Mouse (Mus musculus): ENCODE measurements around the gene Tead1. TPM values are rescaled to one million over a fixed set of nuclear protein-coding genes. Genes with fewer than 3 reads are reported as not detected.
A peak's percentile ranks its signal among the peaks of the same experiment; 100 is the strongest.

Tead1 gene
- polyA plus RNA-seq, 1 experiment from 2014 or later, result 36.2 TPM

DNA sequence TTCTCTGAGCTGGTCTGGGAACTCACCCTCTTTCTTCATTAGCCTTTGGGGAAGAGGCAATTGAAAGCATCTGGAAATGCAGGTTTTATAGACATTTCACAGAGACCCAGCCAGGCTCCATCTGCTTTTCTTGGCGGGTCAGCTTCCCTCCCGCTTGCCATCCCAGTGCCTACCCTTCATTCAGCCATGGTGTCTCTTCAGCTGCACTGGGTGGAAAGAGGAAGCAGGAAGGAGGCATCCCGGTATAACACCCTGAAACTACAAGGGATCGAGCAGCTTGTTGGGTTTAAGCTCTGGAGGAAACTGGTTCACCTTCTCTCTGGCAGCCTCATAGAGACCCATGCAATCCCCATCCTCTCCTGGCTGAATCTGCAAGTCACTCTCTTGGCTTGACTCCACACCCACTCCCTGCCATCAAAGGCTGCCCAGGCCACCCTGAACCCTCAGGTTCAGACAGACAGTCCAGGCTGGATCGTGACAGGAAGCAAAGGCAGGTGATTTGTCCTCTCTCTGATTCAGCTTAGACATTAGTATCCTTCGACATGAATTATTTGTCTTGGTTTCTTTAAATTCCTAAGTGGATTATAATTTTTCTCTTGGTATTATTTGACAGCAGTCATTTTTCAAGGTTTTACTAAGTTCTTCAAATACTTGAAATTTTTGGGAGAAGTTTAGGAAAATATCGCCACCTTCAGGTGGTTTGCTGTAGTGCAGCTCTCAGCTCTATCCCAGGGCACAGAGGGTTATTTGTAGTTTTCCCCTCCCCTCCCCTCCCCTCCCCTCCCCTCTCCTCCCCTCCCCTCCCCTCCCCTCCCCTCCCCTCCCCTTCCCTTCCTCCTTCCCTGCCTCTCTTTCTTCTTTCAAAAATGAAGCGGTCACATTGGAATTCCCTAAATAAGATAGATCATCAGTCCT, 189.7 kb downstream of the Tead1 start:
- Histone ChIP-seq H3K27ac (ENCODE audit: low read length) (no peak overlapping the region), H3K9me3 (ENCODE audit: control insufficient read depth, low read depth, low read length) (no peaks in the 10 kb centered on the region), H3K4me3 (ENCODE audit: low read depth, low read length) (no peak overlapping the region), H3K9ac (replicated peaks; ENCODE audit: low read depth, low read length) (no peak overlapping the region), H3K27me3 (ENCODE audit: control insufficient read depth, insufficient read depth, low read length) (no peaks in the 10 kb centered on the region), H3K36me3 (ENCODE audit: control insufficient read depth, insufficient read depth, low read length) (peaks cover 10% of the 10 kb centered on the region; the same call in 1 of the 2 replicates), H3K4me2 (replicated peaks; ENCODE audit: low read depth, low read length) (no peak overlapping the region), H3K4me1 (ENCODE audit: control insufficient read depth, insufficient read depth, low read length) (no peaks in the 10 kb centered on the region; the same call in 1 of the 2 replicates)
- WGBS, result 45% methylated on average over 7 of the region's 8 CpGs
- ATAC-seq (ENCODE audit: insufficient number of reproducible peaks, insufficient read depth, low FRiP score, low read depth), result no peak

DNA sequence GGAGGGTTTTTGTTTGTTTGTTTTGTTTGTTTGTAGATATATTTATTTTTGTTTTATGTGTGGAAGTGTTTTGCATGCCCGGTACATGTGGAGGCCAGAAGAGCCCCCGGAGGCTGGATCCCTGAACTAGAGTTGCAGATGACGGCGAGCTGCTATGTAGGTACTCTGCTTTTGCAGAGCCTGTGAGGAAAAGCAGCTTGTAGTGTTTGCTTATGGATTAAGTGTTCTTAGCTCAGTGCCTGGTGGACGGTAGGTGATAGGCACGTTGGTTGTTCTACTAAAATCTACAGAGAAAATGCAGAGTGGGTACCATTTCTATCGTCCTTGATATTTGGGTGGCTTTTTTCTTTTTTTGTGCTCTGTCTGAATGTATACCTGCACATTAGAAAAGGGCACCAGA, 192.6 kb downstream of the Tead1 start:
- Histone ChIP-seq H3K27me3 (ENCODE audit: control insufficient read depth, insufficient read depth, low read length) (no peaks in the 10 kb centered on the region), H3K4me2 (replicated peaks; ENCODE audit: low read depth, low read length) (no peak overlapping the region), H3K4me1 (ENCODE audit: control insufficient read depth, insufficient read depth, low read length) (no peaks in the 10 kb centered on the region; the same call in 1 of the 2 replicates), H3K36me3 (ENCODE audit: control insufficient read depth, insufficient read depth, low read length) (peaks cover 17% of the 10 kb centered on the region), H3K9ac (replicated peaks; ENCODE audit: low read depth, low read length) (no peak overlapping the region), H3K4me3 (ENCODE audit: low read depth, low read length) (no peak overlapping the region), H3K9me3 (ENCODE audit: control insufficient read depth, low read depth, low read length) (no peaks in the 10 kb centered on the region), H3K27ac (ENCODE audit: low read length) (no peak overlapping the region)
- WGBS, result 70% methylated on average over 7 of the region's 7 CpGs
- ATAC-seq (ENCODE audit: insufficient number of reproducible peaks, insufficient read depth, low FRiP score, low read depth), result no peak

DNA sequence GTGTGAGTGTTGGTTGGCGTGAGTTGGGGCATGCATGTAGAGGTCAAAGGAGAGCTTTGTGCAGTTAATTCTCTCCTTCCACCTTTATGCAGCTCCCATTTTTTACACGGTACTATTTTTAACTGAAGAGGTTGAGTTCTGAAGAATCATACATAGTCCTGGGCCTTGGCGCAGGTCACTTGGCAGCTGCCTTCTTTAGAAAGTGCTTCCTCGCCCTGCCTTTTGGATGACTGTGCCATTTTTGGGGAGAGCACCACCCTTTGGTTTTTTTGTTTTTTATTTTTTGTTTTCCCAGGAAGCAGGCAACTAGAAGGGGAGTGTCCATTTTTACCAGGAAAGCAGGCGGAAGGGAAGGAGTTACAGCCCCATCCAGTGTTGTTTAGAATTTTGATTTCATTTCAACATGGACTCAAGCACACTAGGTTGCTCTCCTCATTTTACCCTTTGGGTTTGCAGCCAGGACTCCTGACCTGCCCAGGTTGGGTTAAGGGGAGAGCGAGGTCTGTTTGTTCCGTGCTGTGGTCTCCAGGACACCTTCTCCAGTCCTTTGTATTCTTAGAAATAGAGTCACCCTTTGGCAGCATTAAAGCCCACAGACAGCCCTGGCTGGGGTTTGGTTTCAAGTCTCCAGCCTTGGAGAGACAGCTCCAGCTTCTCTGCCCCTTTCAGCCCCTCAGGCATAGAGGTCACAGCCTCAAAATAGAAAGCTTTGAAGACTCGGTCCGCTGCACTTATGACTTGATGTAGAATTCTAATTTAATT, 193.5 kb downstream of the Tead1 start:
- H3K36me3 ChIP-seq (ENCODE audit: control insufficient read depth, insufficient read depth, low read length), result peaks cover 19% of the 10 kb centered on the region
- H3K27me3 ChIP-seq (ENCODE audit: control insufficient read depth, insufficient read depth, low read length), result no peaks in the 10 kb centered on the region
- 85% methylated on average over 9 of the region's 9 CpGs for WGBS
- H3K4me3 ChIP-seq (ENCODE audit: low read depth, low read length), result no peak overlapping the region
- no peak overlapping the region for H3K27ac ChIP-seq (ENCODE audit: low read length)
- H3K4me2 ChIP-seq (replicated peaks; ENCODE audit: low read depth, low read length), result no peak overlapping the region
- ATAC-seq (ENCODE audit: insufficient number of reproducible peaks, insufficient read depth, low FRiP score, low read depth), result no peak
- no peaks in the 10 kb centered on the region for H3K9me3 ChIP-seq (ENCODE audit: control insufficient read depth, low read depth, low read length)
- no peaks in the 10 kb centered on the region; the same call in 1 of the 2 replicates for H3K4me1 ChIP-seq (ENCODE audit: control insufficient read depth, insufficient read depth, low read length)
- no peak overlapping the region for H3K9ac ChIP-seq (replicated peaks; ENCODE audit: low read depth, low read length)

DNA sequence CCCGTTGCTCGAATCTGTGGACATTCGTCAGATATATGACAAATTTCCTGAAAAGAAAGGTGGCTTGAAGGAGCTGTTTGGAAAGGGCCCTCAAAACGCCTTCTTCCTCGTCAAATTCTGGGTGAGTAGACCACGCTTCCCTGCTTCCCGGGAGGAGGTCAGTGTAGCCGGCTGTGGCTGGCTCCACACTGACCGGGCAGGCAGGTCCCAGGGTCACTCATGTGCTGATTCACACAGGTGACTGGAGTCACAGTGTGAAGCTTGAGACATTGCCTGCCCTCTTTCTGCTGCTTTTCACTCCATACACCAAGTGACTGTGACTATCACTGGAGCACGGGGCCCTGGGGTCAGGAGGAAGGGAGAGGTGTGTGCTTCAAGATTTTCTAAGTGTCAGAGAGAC, 197.0 kb downstream of the Tead1 start:
- no peaks in the 10 kb centered on the region for H3K27me3 ChIP-seq (ENCODE audit: control insufficient read depth, insufficient read depth, low read length)
- no peak for ATAC-seq (ENCODE audit: insufficient number of reproducible peaks, insufficient read depth, low FRiP score, low read depth)
- no peak overlapping the region for H3K9ac ChIP-seq (replicated peaks; ENCODE audit: low read depth, low read length)
- WGBS, result 84% methylated on average over 10 of the region's 10 CpGs
- no peak overlapping the region for H3K27ac ChIP-seq (ENCODE audit: low read length)
- no peaks in the 10 kb centered on the region for H3K4me1 ChIP-seq (ENCODE audit: control insufficient read depth, insufficient read depth, low read length)
- H3K4me3 ChIP-seq (ENCODE audit: low read depth, low read length), result no peak overlapping the region
- peaks cover 28% of the 10 kb centered on the region for H3K36me3 ChIP-seq (ENCODE audit: control insufficient read depth, insufficient read depth, low read length)
- H3K9me3 ChIP-seq (ENCODE audit: control insufficient read depth, low read depth, low read length), result no peaks in the 10 kb centered on the region
- H3K4me2 ChIP-seq (replicated peaks; ENCODE audit: low read depth, low read length), result no peak overlapping the region

DNA sequence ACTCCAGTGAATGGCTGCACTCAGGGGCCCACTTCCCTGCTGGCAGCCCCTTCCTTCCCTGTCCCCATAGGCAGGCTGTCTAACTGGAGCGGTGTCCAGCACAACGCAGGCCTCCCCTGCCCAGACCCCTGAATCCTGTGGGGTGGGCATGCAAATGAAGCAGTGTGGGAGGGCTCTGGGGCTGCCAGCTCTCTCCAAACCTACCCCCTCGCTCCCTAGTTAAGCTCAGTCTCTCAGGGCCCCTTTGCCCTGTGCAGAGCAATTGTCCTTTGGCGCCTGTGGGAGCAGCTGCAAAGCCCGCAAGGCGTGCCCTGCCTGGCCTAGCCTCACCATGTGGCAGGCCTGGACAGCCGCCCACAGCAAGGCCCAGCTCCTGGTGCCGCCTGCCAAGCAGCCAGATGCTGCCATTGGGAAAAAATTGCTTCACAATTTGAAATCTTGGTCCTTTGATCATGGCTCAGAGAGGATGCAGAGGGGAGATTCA, 204.7 kb downstream of the Tead1 start:
- Histone ChIP-seq H3K4me3 (ENCODE audit: low read depth, low read length) (no peak overlapping the region), H3K4me2 (replicated peaks; ENCODE audit: low read depth, low read length) (no peak overlapping the region), H3K9ac (replicated peaks; ENCODE audit: low read depth, low read length) (no peak overlapping the region), H3K36me3 (ENCODE audit: control insufficient read depth, insufficient read depth, low read length) (peaks cover 5% of the 10 kb centered on the region; the same call in 1 of the 2 replicates), H3K27ac (ENCODE audit: low read length) (peak overlapping the region; percentile 0; the same call in 1 of the 2 replicates), H3K9me3 (ENCODE audit: control insufficient read depth, low read depth, low read length) (no peaks in the 10 kb centered on the region), H3K27me3 (ENCODE audit: control insufficient read depth, insufficient read depth, low read length) (no peaks in the 10 kb centered on the region), H3K4me1 (ENCODE audit: control insufficient read depth, insufficient read depth, low read length) (0 out of 2 replicates have a peak, but pooled peaks cover 3% of the 10 kb centered on the region)
- peak; percentile 28; the same call in 1 of the 2 replicates for ATAC-seq (ENCODE audit: insufficient number of reproducible peaks, insufficient read depth, low FRiP score, low read depth)
- WGBS, result 42% methylated on average over 8 of the region's 8 CpGs

DNA sequence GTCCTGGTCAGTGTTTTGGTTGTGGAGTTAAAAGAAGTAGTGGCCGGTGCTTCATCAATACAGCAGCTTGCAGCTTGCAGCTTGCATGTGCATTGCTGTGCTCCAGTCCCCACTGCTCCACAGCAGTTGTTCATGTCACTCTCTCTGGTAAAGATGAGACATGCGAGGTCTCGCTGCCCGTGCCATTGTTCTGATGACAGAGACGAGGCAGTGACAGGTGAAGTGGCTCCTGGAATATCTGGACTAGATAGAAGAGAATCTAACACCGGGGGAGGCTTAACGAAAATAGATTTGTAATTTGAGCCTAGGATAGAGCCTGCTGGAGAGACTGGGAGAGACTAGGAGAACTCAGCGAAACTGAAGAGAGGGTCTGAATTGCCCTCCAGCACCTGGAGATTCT, 206.4 kb downstream of the Tead1 start:
- H3K36me3 ChIP-seq (ENCODE audit: control insufficient read depth, insufficient read depth, low read length), result peaks cover 2% of the 10 kb centered on the region; the same call in 1 of the 2 replicates
- H3K27ac ChIP-seq (ENCODE audit: low read length), result no peak overlapping the region
- 63% methylated on average over 8 of the region's 8 CpGs for WGBS

DNA sequence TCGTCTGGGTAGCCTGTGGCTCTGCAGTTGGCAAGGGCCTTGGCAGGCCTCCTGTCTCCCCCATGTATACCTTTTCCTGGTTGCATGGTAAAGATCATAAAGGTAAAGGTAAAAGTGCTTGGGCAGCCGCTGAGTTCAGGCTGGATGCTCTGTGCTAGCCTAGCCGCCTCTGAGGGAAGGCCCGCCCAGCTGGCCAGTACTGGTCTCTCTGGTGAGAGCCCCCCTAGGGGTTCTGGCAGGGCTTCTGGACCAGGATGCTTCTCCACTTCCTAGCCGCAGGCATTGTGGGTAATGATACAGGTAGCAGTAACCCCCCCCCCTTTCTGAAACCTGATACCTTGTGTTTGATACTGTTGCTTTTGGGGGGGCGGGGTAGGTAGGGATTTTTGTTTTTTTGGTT, 212.8 kb downstream of the Tead1 start:
- Histone ChIP-seq H3K9ac (replicated peaks; ENCODE audit: low read depth, low read length) (no peak overlapping the region), H3K27ac (ENCODE audit: low read length) (no peak overlapping the region), H3K4me1 (ENCODE audit: control insufficient read depth, insufficient read depth, low read length) (no peaks in the 10 kb centered on the region), H3K9me3 (ENCODE audit: control insufficient read depth, low read depth, low read length) (no peaks in the 10 kb centered on the region), H3K4me2 (replicated peaks; ENCODE audit: low read depth, low read length) (no peak overlapping the region), H3K4me3 (ENCODE audit: low read depth, low read length) (no peak overlapping the region), H3K36me3 (ENCODE audit: control insufficient read depth, insufficient read depth, low read length) (peaks cover 35% of the 10 kb centered on the region), H3K27me3 (ENCODE audit: control insufficient read depth, insufficient read depth, low read length) (no peaks in the 10 kb centered on the region)
- 88% methylated on average over 6 of the region's 6 CpGs for WGBS
- no peak for ATAC-seq (ENCODE audit: insufficient number of reproducible peaks, insufficient read depth, low FRiP score, low read depth)

More for the DNA sequence above, 206.4 kb downstream of the Tead1 start:
- Histone ChIP-seq H3K27me3 (ENCODE audit: control insufficient read depth, insufficient read depth, low read length) (no peaks in the 10 kb centered on the region), H3K9me3 (ENCODE audit: control insufficient read depth, low read depth, low read length) (no peaks in the 10 kb centered on the region), H3K4me3 (ENCODE audit: low read depth, low read length) (no peak overlapping the region), H3K4me1 (ENCODE audit: control insufficient read depth, insufficient read depth, low read length) (0 out of 2 replicates have a peak, but pooled peaks cover 3% of the 10 kb centered on the region), H3K4me2 (replicated peaks; ENCODE audit: low read depth, low read length) (no peak overlapping the region), H3K9ac (replicated peaks; ENCODE audit: low read depth, low read length) (no peak overlapping the region)
- no peak for ATAC-seq (ENCODE audit: insufficient number of reproducible peaks, insufficient read depth, low FRiP score, low read depth)

DNA sequence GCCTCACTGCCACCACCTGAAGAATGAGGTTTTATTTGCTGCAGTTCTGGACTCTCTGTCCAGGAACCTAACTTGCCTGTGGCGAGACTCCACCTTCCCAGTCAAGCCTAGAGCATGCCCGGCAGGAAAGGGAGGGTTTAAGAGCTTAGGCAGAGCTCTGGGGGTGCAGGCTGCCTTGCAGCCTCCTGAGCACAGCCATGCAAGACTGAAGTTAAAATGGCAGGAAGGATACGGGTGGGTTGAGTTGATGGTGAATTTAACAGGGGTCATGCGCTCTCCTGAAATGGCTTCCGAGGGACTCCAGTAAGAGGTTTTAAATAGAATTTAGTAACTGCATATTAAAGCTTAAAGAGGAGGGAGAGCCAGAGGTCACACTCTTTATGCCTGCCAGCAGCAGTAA, 213.5 kb downstream of the Tead1 start:
- Histone ChIP-seq H3K27me3 (ENCODE audit: control insufficient read depth, insufficient read depth, low read length) (no peaks in the 10 kb centered on the region), H3K4me1 (ENCODE audit: control insufficient read depth, insufficient read depth, low read length) (no peaks in the 10 kb centered on the region), H3K4me3 (ENCODE audit: low read depth, low read length) (no peak overlapping the region), H3K36me3 (ENCODE audit: control insufficient read depth, insufficient read depth, low read length) (peaks cover 42% of the 10 kb centered on the region), H3K4me2 (replicated peaks; ENCODE audit: low read depth, low read length) (no peak overlapping the region), H3K9me3 (ENCODE audit: control insufficient read depth, low read depth, low read length) (no peaks in the 10 kb centered on the region), H3K27ac (ENCODE audit: low read length) (no peak overlapping the region), H3K9ac (replicated peaks; ENCODE audit: low read depth, low read length) (no peak overlapping the region)
- 77% methylated on average over 5 of the region's 5 CpGs for WGBS
- no peak for ATAC-seq (ENCODE audit: insufficient number of reproducible peaks, insufficient read depth, low FRiP score, low read depth)

All from stomach, embryonic 14.5 days (tissue).